Mouse (Mus musculus) retina, adult 2 months (tissue): Measurements from ENCODE around the gene Lamtor2.

ENCODE experiments used
- DNase-seq: peaks from one replicate; pipeline ENCODE4 v3.0.0-alpha.2; 2012; ENCODE audit warnings: low read depth, low spot score

Lamtor2 gene

GRCm38 (mm10) chr3:88503881-88504746 is 48.8 kb downstream of the Lamtor2 start:
- no peak for DNase-seq

DNA sequence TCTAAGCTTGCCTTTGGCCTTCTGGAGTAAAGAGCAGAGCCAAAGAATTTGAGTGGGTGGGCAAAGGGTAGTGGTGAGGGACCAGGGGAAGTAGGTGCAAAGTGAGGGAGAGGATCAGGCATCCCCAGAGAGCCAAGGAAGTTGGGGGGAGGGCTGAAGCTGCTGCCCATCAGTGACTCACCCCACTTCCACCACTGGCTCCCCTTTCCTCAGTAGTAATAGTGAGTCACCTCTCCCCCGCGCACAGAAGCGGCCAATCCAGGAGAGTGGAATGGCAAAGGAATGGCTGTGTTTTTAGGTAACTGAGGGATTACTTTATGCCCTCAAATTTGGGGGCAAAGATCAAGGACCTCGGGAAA is 49.4 kb downstream of the Lamtor2 start:
- no peak for DNase-seq

GRCm38 (mm10) chr3:88502641-88503504 is 50.0 kb downstream of the Lamtor2 start:
- no peak for DNase-seq

DNA sequence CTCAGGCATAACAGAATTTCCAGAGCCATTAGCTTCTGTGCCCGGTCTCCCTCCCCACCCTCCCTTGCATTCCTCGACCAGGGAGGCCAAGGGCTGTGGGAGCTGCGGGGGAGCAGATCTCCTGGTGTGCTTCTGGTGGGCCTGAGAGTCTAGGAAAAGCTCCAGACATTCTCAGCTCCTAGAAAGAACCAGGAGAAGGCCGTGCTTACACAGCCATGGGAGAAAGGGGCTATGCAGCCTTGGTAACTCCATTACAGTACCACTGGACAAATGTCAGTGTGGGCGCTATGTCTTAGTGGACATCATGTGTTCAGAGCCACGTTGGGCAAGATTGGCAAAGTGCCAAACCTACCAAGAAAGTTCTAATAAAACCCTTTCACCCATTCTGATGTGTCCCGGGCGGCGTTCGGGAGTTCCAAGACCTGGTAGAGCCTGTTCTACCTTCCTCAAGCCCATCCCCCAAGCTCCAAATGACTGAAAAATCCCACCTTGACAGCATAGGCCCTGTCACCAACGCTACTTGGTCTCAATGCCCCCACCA is 50.8 kb downstream of the Lamtor2 start:
- no peak for DNase-seq

DNA sequence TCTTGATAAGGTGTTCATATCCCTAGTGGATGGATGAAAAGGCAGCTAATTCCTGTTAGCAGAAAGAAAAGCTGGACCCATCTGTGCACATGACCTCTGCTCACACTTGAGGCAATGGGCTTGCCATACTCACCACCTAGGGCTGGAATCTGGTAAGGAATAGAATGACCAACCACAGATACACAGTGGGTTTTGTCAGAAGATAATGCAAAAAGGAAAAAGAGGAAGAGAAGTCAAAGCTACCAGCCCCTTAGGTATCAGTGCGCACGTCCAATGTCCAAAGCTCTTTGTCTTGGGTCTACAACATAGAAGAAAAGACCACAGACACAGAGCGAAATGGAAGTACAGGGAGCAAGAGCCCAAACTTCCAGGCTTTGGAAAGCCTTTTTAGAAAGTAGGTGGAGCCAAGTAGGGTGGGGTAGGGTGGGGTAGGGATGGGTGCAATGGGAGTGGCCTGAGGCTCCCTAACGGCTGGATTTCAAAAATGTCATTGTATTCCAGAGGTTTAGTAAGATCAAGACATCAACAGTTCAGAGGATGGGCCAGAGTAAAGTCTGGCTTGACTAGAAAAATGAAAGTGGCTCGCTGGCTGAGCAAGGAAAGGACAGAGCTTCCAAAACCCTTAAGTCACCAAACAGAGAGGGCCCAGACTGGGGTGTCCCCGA is 51.4 kb downstream of the Lamtor2 start:
- no peak for DNase-seq

DNA sequence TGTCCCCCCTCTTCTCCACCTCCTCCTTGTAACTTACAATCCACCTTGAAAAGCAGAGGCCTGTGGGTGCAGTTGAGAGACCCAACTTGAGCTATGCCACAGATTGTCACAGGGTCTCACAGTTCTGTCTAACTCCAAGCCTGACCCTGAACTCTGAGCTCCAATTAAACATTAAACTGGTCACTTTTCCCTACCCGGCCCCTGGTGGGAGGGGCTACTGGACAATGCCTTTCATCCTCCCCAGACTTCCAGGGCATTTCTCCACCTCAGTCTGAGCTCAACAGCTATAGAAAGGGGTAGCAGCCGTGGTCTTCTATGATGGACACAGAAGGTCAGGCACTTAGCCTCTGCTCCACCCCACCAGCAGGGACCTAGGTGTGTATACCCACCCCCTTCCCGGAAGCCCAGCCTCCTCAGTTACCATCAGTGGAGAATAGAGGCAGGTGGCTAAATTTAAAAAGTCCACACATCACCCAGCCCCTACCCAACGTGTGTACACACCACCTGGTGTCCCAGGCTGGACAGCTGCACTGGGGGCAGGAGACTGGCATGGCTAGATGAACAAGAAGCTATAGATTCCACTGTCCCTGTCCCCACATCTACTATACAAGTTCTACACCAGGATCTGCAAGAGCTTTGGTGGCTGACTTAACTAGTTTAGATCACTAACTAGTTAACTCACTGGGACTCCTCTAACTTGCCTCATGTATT is 52.1 kb downstream of the Lamtor2 start:
- no peak for DNase-seq

DNA sequence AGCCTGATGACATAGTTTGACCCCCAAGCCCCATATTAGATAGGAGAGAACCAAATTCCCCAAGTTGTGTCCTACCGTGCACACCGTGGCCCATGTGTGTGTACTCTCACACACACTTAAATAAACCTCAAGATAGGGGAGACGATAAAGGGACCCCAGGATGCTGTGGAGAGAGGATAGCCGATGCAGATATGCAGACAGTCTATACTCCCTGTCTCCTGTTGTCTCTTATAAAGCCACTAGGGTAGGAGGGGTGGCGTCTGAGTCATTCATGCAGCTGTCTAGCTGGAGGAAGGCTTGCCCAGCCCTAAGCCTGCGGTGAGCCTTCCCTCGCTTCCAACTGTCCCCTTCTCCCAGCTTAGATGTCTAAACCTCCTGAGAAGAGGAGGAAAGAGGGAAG is 52.8 kb downstream of the Lamtor2 start:
- no peak for DNase-seq
